Mouse (Mus musculus): Measurements from ENCODE around the gene Lmcd1.
"Not testable (repeated sequence)": the region's sequence is repeated elsewhere in the genome, so short reads cannot be mapped to it uniquely, and the experiment has no call there.

Lmcd1 gene

GRCm38 (mm10) chr6:112273501-112274205 is at the start of gene Lmcd1:
TSS of gene Lmcd1 (plus strand) at chr6:112273758.
- no peak for TF ChIP-seq NANOG (IDR thresholded peaks at IDR 0.05; ENCODE audit: borderline replicate concordance, low read length)
- no peak for TF ChIP-seq CTCF (conservative IDR thresholded peaks at IDR 0.05; ENCODE audit: low read length)
- TF ChIP-seq POU5F1 (IDR thresholded peaks at IDR 0.05; ENCODE audit: borderline replicate concordance, low read length): no peak
- peak within 1 kb of the TSS; percentile 66 for H3K4me3 ChIP-seq (replicated peaks; ENCODE audit: low read length)
- H3K4me1 ChIP-seq (replicated peaks; ENCODE audit: low read depth, low read length): peaks cover 14% of the 10 kb centered on the region
- H3K36me3 ChIP-seq (ENCODE audit: insufficient read depth, low read length): no peaks in the 10 kb centered on the region
- peaks cover 33% of the 10 kb centered on the region for H3K27me3 ChIP-seq (ENCODE audit: insufficient read depth, low read length)
- H3K9me3 ChIP-seq (ENCODE audit: low read length): no peaks in the 10 kb centered on the region

- Histone ChIP-seq H3K9me3 (ENCODE audit: low read length) (peaks cover 18% of the 10 kb centered on the region), H3K36me3 (ENCODE audit: insufficient read depth, low read length) (no peaks in the 10 kb centered on the region), H3K4me3 (replicated peaks; ENCODE audit: low read length) (no peak overlapping the region), H3K27me3 (ENCODE audit: insufficient read depth, low read length) (no peaks in the 10 kb centered on the region), H3K4me1 (replicated peaks; ENCODE audit: low read depth, low read length) (no peaks in the 10 kb centered on the region)
- TF ChIP-seq POU5F1 (IDR thresholded peaks at IDR 0.05; ENCODE audit: borderline replicate concordance, low read length) (no peak), CTCF (conservative IDR thresholded peaks at IDR 0.05; ENCODE audit: low read length) (no peak), NANOG (IDR thresholded peaks at IDR 0.05; ENCODE audit: borderline replicate concordance, low read length) (no peak)
Observed at GRCm38 (mm10) chr6:112223877-112224632, 49.5 kb upstream of the Lmcd1 start.

- Histone ChIP-seq H3K4me1 (replicated peaks; ENCODE audit: low read depth, low read length) (no peaks in the 10 kb centered on the region), H3K4me3 (replicated peaks; ENCODE audit: low read length) (no peak overlapping the region), H3K9me3 (ENCODE audit: low read length) (peaks cover 34% of the 10 kb centered on the region), H3K27me3 (ENCODE audit: insufficient read depth, low read length) (no peaks in the 10 kb centered on the region), H3K36me3 (ENCODE audit: insufficient read depth, low read length) (no peaks in the 10 kb centered on the region)
- TF ChIP-seq POU5F1 (IDR thresholded peaks at IDR 0.05; ENCODE audit: borderline replicate concordance, low read length): no peak
Observed at GRCm38 (mm10) chr6:112236775-112237174, 36.8 kb upstream of the Lmcd1 start.

GRCm38 (mm10) chr6:112242216-112242615 is 31.3 kb upstream of the Lmcd1 start:
- peaks cover 22% of the 10 kb centered on the region for H3K9me3 ChIP-seq (ENCODE audit: low read length)
- H3K27me3 ChIP-seq (ENCODE audit: insufficient read depth, low read length): no peaks in the 10 kb centered on the region
- H3K4me1 ChIP-seq (replicated peaks; ENCODE audit: low read depth, low read length): no peaks in the 10 kb centered on the region
- TF ChIP-seq NANOG (IDR thresholded peaks at IDR 0.05; ENCODE audit: borderline replicate concordance, low read length) (no peak), POU5F1 (IDR thresholded peaks at IDR 0.05; ENCODE audit: borderline replicate concordance, low read length) (no peak), CTCF (conservative IDR thresholded peaks at IDR 0.05; ENCODE audit: low read length) (no peak)
- no peaks in the 10 kb centered on the region for H3K36me3 ChIP-seq (ENCODE audit: insufficient read depth, low read length)
- H3K4me3 ChIP-seq (replicated peaks; ENCODE audit: low read length): no peak overlapping the region

GRCm38 (mm10) chr6:112245639-112246038 is 27.9 kb upstream of the Lmcd1 start:
- H3K4me1 ChIP-seq (replicated peaks; ENCODE audit: low read depth, low read length): no peaks in the 10 kb centered on the region
- H3K9me3 ChIP-seq (ENCODE audit: low read length): peaks cover 23% of the 10 kb centered on the region
- H3K36me3 ChIP-seq (ENCODE audit: insufficient read depth, low read length): no peaks in the 10 kb centered on the region
- no peak overlapping the region for H3K4me3 ChIP-seq (replicated peaks; ENCODE audit: low read length)
- TF ChIP-seq NANOG (IDR thresholded peaks at IDR 0.05; ENCODE audit: borderline replicate concordance, low read length) (no peak), POU5F1 (IDR thresholded peaks at IDR 0.05; ENCODE audit: borderline replicate concordance, low read length) (no peak), CTCF (conservative IDR thresholded peaks at IDR 0.05; ENCODE audit: low read length) (no peak)
- H3K27me3 ChIP-seq (ENCODE audit: insufficient read depth, low read length): no peaks in the 10 kb centered on the region

- Histone ChIP-seq H3K27me3 (ENCODE audit: insufficient read depth, low read length) (no peaks in the 10 kb centered on the region), H3K9me3 (ENCODE audit: low read length) (peaks cover 23% of the 10 kb centered on the region), H3K4me1 (replicated peaks; ENCODE audit: low read depth, low read length) (no peaks in the 10 kb centered on the region), H3K36me3 (ENCODE audit: insufficient read depth, low read length) (no peaks in the 10 kb centered on the region), H3K4me3 (replicated peaks; ENCODE audit: low read length) (no peak overlapping the region)
- no peak for TF ChIP-seq POU5F1 (IDR thresholded peaks at IDR 0.05; ENCODE audit: borderline replicate concordance, low read length)
- no peak for TF ChIP-seq NANOG (IDR thresholded peaks at IDR 0.05; ENCODE audit: borderline replicate concordance, low read length)
- TF ChIP-seq CTCF (conservative IDR thresholded peaks at IDR 0.05; ENCODE audit: low read length): no peak
Observed at GRCm38 (mm10) chr6:112246636-112247035, 26.9 kb upstream of the Lmcd1 start.

GRCm38 (mm10) chr6:112253943-112254342 is 19.6 kb upstream of the Lmcd1 start:
- H3K9me3 ChIP-seq (ENCODE audit: low read length); H3K27me3 ChIP-seq (ENCODE audit: insufficient read depth, low read length); H3K4me1 ChIP-seq (replicated peaks; ENCODE audit: low read depth, low read length); H3K36me3 ChIP-seq (ENCODE audit: insufficient read depth, low read length); H3K4me3 ChIP-seq (replicated peaks; ENCODE audit: low read length): not testable (repeated sequence)

- Histone ChIP-seq H3K27me3 (ENCODE audit: insufficient read depth, low read length) (no peaks in the 10 kb centered on the region), H3K4me3 (replicated peaks; ENCODE audit: low read length) (no peak overlapping the region), H3K4me1 (replicated peaks; ENCODE audit: low read depth, low read length) (no peaks in the 10 kb centered on the region), H3K36me3 (ENCODE audit: insufficient read depth, low read length) (no peaks in the 10 kb centered on the region), H3K9me3 (ENCODE audit: low read length) (no peaks in the 10 kb centered on the region)
- no peak for TF ChIP-seq CTCF (conservative IDR thresholded peaks at IDR 0.05; ENCODE audit: low read length)
- TF ChIP-seq POU5F1 (IDR thresholded peaks at IDR 0.05; ENCODE audit: borderline replicate concordance, low read length): no peak
- TF ChIP-seq NANOG (IDR thresholded peaks at IDR 0.05; ENCODE audit: borderline replicate concordance, low read length): no peak
Observed at GRCm38 (mm10) chr6:112254967-112255366, 18.6 kb upstream of the Lmcd1 start.

Measured in E14TG2a.4 (cell line).